In the genomic region with DNA sequence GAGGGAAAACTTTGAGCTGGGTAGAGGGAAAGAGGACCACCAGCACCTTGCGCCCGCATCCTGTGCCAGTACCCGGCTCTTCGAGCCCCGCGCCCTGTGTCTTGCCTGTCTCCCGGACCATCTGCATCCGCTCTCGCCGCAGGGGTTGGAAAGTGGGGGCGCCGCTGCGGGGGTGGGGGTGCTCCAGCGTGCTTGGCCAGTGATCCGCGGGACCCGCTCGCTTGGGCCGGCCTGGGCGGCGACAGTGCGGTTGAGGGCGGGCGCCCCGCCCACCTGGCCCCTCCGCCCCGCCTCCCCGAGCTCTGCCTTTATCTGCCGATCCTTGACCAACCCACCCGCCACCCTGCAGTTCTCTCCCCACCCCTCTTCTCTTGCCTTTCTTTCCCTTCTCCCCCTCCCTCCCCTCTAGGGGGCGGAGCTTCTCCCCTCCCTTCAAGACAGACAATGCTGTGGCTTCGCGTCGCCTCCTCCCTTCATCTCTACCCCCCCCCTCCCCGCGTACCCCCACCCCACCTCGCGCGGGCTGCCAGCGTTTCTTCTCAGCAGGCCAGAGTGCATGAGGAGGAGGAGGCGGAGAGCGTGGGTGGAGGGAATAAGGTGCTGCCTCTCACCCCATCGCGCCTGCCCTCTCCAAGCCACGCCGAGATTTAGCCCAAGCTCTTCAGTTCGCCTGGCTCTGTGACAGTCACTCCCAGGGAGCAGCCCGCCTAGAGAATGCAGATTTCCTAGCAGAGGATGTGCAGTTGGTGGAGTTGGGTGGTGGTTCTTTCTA, we compare ENCODE assay signal across 8 mouse cellular contexts. TPM values are rescaled to one million over a fixed set of nuclear protein-coding genes. Genes with fewer than 3 reads are reported as not detected.
DNase-seq lines count a peak whose midpoint lies in the region; ATAC-seq and TF ChIP-seq lines count a peak whose summit lies in the region.

Gene Rassf2, minus strand, starts transcription at position 613 of the 772 bp plus-strand sequence.

- H3K9ac ChIP-seq in embryonic facial prominence, embryonic 15.5 days, result peak within 1 kb of the TSS; percentile 48
- H3K9ac ChIP-seq in kidney, embryonic 15.5 days, result peak within 1 kb of the TSS; percentile 53
- H3K9ac ChIP-seq in liver, adult 2 months (ENCODE audit: low read depth, low read length), result peak within 1 kb of the TSS; percentile 23

- peak; percentile 59; the same call in 1 of the 2 replicates for TF ChIP-seq POLR2A in bone marrow, adult 2 months (IDR thresholded peaks at IDR 0.05; ENCODE audit: borderline replicate concordance, control insufficient read depth, low read depth, low read length)
- no peak for TF ChIP-seq POLR2A in liver, adult 2 months (IDR thresholded peaks at IDR 0.05; ENCODE audit: extremely low read depth, insufficient read depth, low read length)
- TF ChIP-seq POLR2A in myocyte (IDR thresholded peaks at IDR 0.05; ENCODE audit: insufficient read length, low read depth), result peak; percentile 36

- H3K4me2 ChIP-seq in embryonic facial prominence, embryonic 15.5 days (replicated peaks), result peak within 1 kb of the TSS; percentile 93
- peak within 1 kb of the TSS; percentile 97 for H3K4me2 ChIP-seq in kidney, embryonic 15.5 days
- H3K4me2 ChIP-seq in myocyte (ENCODE audit: low read depth), result peak within 1 kb of the TSS; percentile 90

- under 1% methylated on average over 48 of the region's 48 CpGs for whole genome bisulfite sequencing in bone marrow, adult 2 months
- 1% methylated on average over 44 of the region's 48 CpGs for WGBS in embryonic facial prominence, embryonic 15.5 days
- whole genome bisulfite sequencing in heart, embryonic 10.5 days, result 1% methylated on average over 47 of the region's 48 CpGs
- WGBS in kidney, embryonic 15.5 days, result 1% methylated on average over 38 of the region's 48 CpGs
- 3% methylated on average over 34 of the region's 48 CpGs for WGBS in liver, adult 2 months

- H3K9me3 ChIP-seq in embryonic facial prominence, embryonic 15.5 days (replicated peaks), result no peaks in the 10 kb centered on the region
- H3K9me3 ChIP-seq in heart, embryonic 10.5 days, result no peaks in the 10 kb centered on the region
- no peaks in the 10 kb centered on the region for H3K9me3 ChIP-seq in kidney, embryonic 15.5 days (replicated peaks)

- peaks cover 29% of the 10 kb centered on the region for H3K27me3 ChIP-seq in embryonic facial prominence, embryonic 15.5 days
- peaks cover 44% of the 10 kb centered on the region for H3K27me3 ChIP-seq in heart, embryonic 10.5 days (ENCODE audit: insufficient read depth, poor library complexity, severe bottlenecking)
- peaks cover 44% of the 10 kb centered on the region for H3K27me3 ChIP-seq in kidney, embryonic 15.5 days
- H3K27me3 ChIP-seq in liver, adult 2 months (ENCODE audit: control insufficient read depth, insufficient read depth, low read length), result peaks cover 8% of the 10 kb centered on the region; the same call in 1 of the 2 replicates
- H3K27me3 ChIP-seq in myocyte (ENCODE audit: control insufficient read depth, insufficient read depth, insufficient read length), result no peaks in the 10 kb centered on the region
- no peaks in the 10 kb centered on the region for H3K27me3 ChIP-seq in splenic B cell, adult 2 months (ENCODE audit: control insufficient read depth, insufficient read depth, low read length, poor library complexity, severe bottlenecking)

- H3K27ac ChIP-seq in bone marrow, adult 2 months (ENCODE audit: control insufficient read depth, insufficient read depth, low read depth, low read length, poor library complexity), result peak within 1 kb of the TSS; percentile 94
- peak within 1 kb of the TSS; percentile 78 for H3K27ac ChIP-seq in embryonic facial prominence, embryonic 15.5 days (replicated peaks)
- H3K27ac ChIP-seq in heart, embryonic 10.5 days, result peak within 1 kb of the TSS; percentile 87
- H3K27ac ChIP-seq in kidney, embryonic 15.5 days, result peak within 1 kb of the TSS; percentile 60
- H3K27ac ChIP-seq in liver, adult 2 months (replicated peaks; ENCODE audit: insufficient read depth, low read depth, low read length), result 0 out of 2 replicates have a peak within 1 kb of the TSS, but pooled peaks have one; percentile 21

- ATAC-seq in embryonic facial prominence, embryonic 15.5 days (ENCODE audit: insufficient number of reproducible peaks, low FRiP score, low TSS enrichment, low read depth), result peak; percentile 92
- ATAC-seq in kidney, embryonic 15.5 days (replicated peaks; ENCODE audit: low FRiP score), result peak; percentile 95

- H3K4me1 ChIP-seq in bone marrow, adult 2 months (ENCODE audit: control insufficient read depth, insufficient read depth, low read length), result peaks cover 1% of the 10 kb centered on the region; the same call in 1 of the 2 replicates
- H3K4me1 ChIP-seq in embryonic facial prominence, embryonic 15.5 days, result peaks cover 24% of the 10 kb centered on the region
- H3K4me1 ChIP-seq in heart, embryonic 10.5 days, result peaks cover 49% of the 10 kb centered on the region
- H3K4me1 ChIP-seq in kidney, embryonic 15.5 days, result peaks cover 37% of the 10 kb centered on the region
- no peaks in the 10 kb centered on the region for H3K4me1 ChIP-seq in liver, adult 2 months (ENCODE audit: control insufficient read depth, insufficient read depth, low read length)

- no peaks in the 10 kb centered on the region for H3K36me3 ChIP-seq in embryonic facial prominence, embryonic 15.5 days
- H3K36me3 ChIP-seq in heart, embryonic 10.5 days, result no peaks in the 10 kb centered on the region
- no peaks in the 10 kb centered on the region for H3K36me3 ChIP-seq in kidney, embryonic 15.5 days
- no peaks in the 10 kb centered on the region for H3K36me3 ChIP-seq in liver, adult 2 months (ENCODE audit: control insufficient read depth, insufficient read depth, low read length)
- H3K36me3 ChIP-seq in myocyte (ENCODE audit: control insufficient read depth, insufficient read depth), result no peaks in the 10 kb centered on the region
- H3K36me3 ChIP-seq in splenic B cell, adult 2 months (ENCODE audit: control insufficient read depth, insufficient read depth, low read length, poor library complexity, severe bottlenecking), result no peaks in the 10 kb centered on the region

- no peaks in the 10 kb centered on the region for H3K79me2 ChIP-seq in liver, adult 2 months (ENCODE audit: control insufficient read depth, insufficient read depth, low read length)
- no peaks in the 10 kb centered on the region for H3K79me2 ChIP-seq in myocyte (ENCODE audit: control insufficient read depth, insufficient read depth)

- peak; percentile 80 to 82 for DNase-seq in B cell, adult 2 months
- peak; percentile 95 for DNase-seq in heart, embryonic 10.5 days (ENCODE audit: low spot score)
- DNase-seq in liver, adult 2 months (ENCODE audit: extremely low read depth, low read depth, low spot score), result peak; percentile 33
- DNase-seq in splenic B cell, adult 2 months (ENCODE audit: low read depth, low spot score), result peak; percentile 92

- peak within 1 kb of the TSS; percentile 84 for H3K4me3 ChIP-seq in bone marrow, adult 2 months (replicated peaks; ENCODE audit: control insufficient read depth, low read depth, low read length)
- peak within 1 kb of the TSS; percentile 57 for H3K4me3 ChIP-seq in embryonic facial prominence, embryonic 15.5 days (replicated peaks)
- peak within 1 kb of the TSS; percentile 68 for H3K4me3 ChIP-seq in heart, embryonic 10.5 days
- peak within 1 kb of the TSS; percentile 66 for H3K4me3 ChIP-seq in kidney, embryonic 15.5 days (replicated peaks)
- peak within 1 kb of the TSS; percentile 69 for H3K4me3 ChIP-seq in liver, adult 2 months (ENCODE audit: insufficient read depth, low read depth, low read length)
- H3K4me3 ChIP-seq in myocyte, result peak within 1 kb of the TSS; percentile 34

- peak within 1 kb of the TSS; percentile 38 for H3ac ChIP-seq in myocyte (ENCODE audit: control insufficient read depth, insufficient read length)

- no peak; the same call in 1 of the 2 replicates for TF ChIP-seq CTCF in bone marrow, adult 2 months (IDR thresholded peaks at IDR 0.05; ENCODE audit: control insufficient read depth, insufficient read depth, low read length)
- no peak for TF ChIP-seq CTCF in liver, adult 2 months (IDR thresholded peaks at IDR 0.05; ENCODE audit: low read depth, low read length)

TF ChIP-seq in myocyte, 11 proteins besides CTCF, POLR2A, EP300 and RAD21:
- TF ChIP-seq MYOD1 (IDR thresholded peaks at IDR 0.05; ENCODE audit: control insufficient read depth in 1 of 3, insufficient read length in 2 of 3, low read depth in 2 of 3) (peak in 1 of 3 experiments; percentile 45), TCF3 (IDR thresholded peaks at IDR 0.05; ENCODE audit: insufficient read length, low read depth) (no peak), POLR2AphosphoS2 (IDR thresholded peaks at IDR 0.05; ENCODE audit: insufficient read length, low read depth) (peak; percentile 21)

RNA-seq across cellular contexts. Expression of gene Rassf2, which starts in this region (rescaled TPM):
- 17.9 and 35.7 TPM in 2 replicates for polyA plus RNA-seq in bone marrow, adult 2 months (2011; ENCODE audit: insufficient read depth, insufficient read length, low replicate concordance, missing spikeins)
- 14.8 and 17.0 TPM in 2 replicates for polyA plus RNA-seq in embryonic facial prominence, embryonic 15.5 days (2015; fragmentation: Nextera tagmentation; extraction: Ambion mirVana)
- polyA plus RNA-seq in heart, embryonic 10.5 days (2016; fragmentation: Nextera tagmentation; extraction: Ambion mirVana), result 4.7 TPM in 2 replicates
- 8.4 and 11.3 TPM in 2 replicates for polyA plus RNA-seq in kidney, embryonic 15.5 days (2015; fragmentation: Nextera tagmentation; extraction: Ambion mirVana)
- total RNA-seq in liver, adult 2 months (2014; rRNA removed), result 1.3 and 1.5 TPM in 2 replicates
- 0.45 and 0.84 TPM in 2 replicates for polyA plus RNA-seq in liver, adult 2 months (2012; rRNA removed)
- 8.4 TPM for polyA plus RNA-seq in myocyte (2012; fragmentation: generic; extraction: Trizol)

Comparison
In these comparisons a context has a peak if more than half of its experiments do, and no peak if none do; other contexts are left out.
1. Peak in every context shown above with its lines: DNase-seq, ATAC-seq, H3K4me3 ChIP-seq and H3K27ac ChIP-seq.
2. DNase-seq: peak in every context shown above with its lines; median percentile 95 in heart, embryonic 10.5 days; 92 in splenic B cell, adult 2 months; 81 in B cell, adult 2 months; 33 in liver, adult 2 months.
3. H3K27ac ChIP-seq: peak in every context shown above with its lines; median percentile 94 in bone marrow, adult 2 months; 87 in heart, embryonic 10.5 days; 78 in embryonic facial prominence, embryonic 15.5 days; 60 in kidney, embryonic 15.5 days; 21 in liver, adult 2 months.
4. H3K4me3 ChIP-seq: peak in every context shown above with its lines; median percentile 84 in bone marrow, adult 2 months; 69 in liver, adult 2 months; 68 in heart, embryonic 10.5 days; 66 in kidney, embryonic 15.5 days; 57 in embryonic facial prominence, embryonic 15.5 days; 34 in myocyte.